Mouse (Mus musculus): ENCODE results near the gene Smarcal1.

DNA sequence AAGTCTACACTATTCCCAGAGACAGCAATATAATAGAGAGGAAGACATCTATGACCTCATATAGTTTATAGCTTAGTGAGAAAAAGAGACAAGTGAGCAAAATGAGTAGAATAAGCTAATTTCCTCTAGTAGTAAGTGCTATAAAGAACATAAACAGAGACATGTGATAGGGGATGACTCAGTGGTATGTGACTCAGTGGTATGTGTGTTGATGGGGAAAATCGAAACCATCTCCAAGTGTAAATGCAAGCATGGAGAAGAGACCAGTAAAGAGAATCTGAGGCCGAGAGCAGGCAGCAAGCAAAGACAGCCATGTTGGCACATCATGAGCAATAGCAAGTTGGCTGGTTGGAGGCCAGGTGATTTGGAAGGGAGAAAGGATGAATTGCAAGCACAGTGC lies 32.7 kb upstream of the Smarcal1 start:
- no peak for TF ChIP-seq POLR2A (IDR thresholded peaks at IDR 0.05; ENCODE audit: borderline replicate concordance, insufficient read depth, low read length)
- TF ChIP-seq CTCF (IDR thresholded peaks at IDR 0.05; ENCODE audit: borderline replicate concordance, insufficient read depth, low read depth, low read length) = no peak

All from cerebellum, adult 2 months (tissue).